Mouse (Mus musculus): ENCODE data around the gene C030005K15Rik. TPM values are rescaled to one million over a fixed set of nuclear protein-coding genes. Genes with fewer than 3 reads are reported as not detected.

Gene C030005K15Rik
- polyA plus RNA-seq, 1 experiment from 2014 or later: not detected

- no peak overlapping the region for H3K4me3 ChIP-seq
- 0 out of 2 replicates have a peak, but pooled peaks have one; percentile 53 for ATAC-seq (replicated peaks)
- no peaks in the 10 kb centered on the region for H3K4me1 ChIP-seq
- H3K4me2 ChIP-seq (replicated peaks): no peak overlapping the region
- no peak overlapping the region for H3K9ac ChIP-seq (replicated peaks)
- H3K9me3 ChIP-seq: no peaks in the 10 kb centered on the region
- WGBS: 51% methylated on average over 1 of the region's 1 CpGs
- H3K27me3 ChIP-seq: no peaks in the 10 kb centered on the region
- H3K36me3 ChIP-seq: no peaks in the 10 kb centered on the region
- H3K27ac ChIP-seq (replicated peaks): no peak overlapping the region
Measured at GRCm38 (mm10) chr10:97704562-97704961, 22.0 kb downstream of the C030005K15Rik start.

- Histone ChIP-seq H3K9me3 (no peaks in the 10 kb centered on the region), H3K36me3 (no peaks in the 10 kb centered on the region), H3K27ac (replicated peaks) (no peak overlapping the region), H3K9ac (replicated peaks) (no peak overlapping the region), H3K4me2 (replicated peaks) (no peak overlapping the region), H3K27me3 (no peaks in the 10 kb centered on the region), H3K4me3 (no peak overlapping the region), H3K4me1 (no peaks in the 10 kb centered on the region)
- ATAC-seq (replicated peaks): no peak
Measured at GRCm38 (mm10) chr10:97702321-97702720, 24.2 kb downstream of the C030005K15Rik start.

GRCm38 (mm10) chr10:97693398-97694135 is 33.0 kb downstream of the C030005K15Rik start:
- no peaks in the 10 kb centered on the region for H3K27me3 ChIP-seq
- H3K27ac ChIP-seq (replicated peaks): no peak overlapping the region
- H3K9me3 ChIP-seq: no peaks in the 10 kb centered on the region
- no peak overlapping the region for H3K4me3 ChIP-seq
- H3K4me1 ChIP-seq: no peaks in the 10 kb centered on the region
- WGBS: 94% methylated on average over 37 of the region's 37 CpGs
- ATAC-seq (replicated peaks): no peak
- H3K9ac ChIP-seq (replicated peaks): no peak overlapping the region
- H3K4me2 ChIP-seq (replicated peaks): no peak overlapping the region
- H3K36me3 ChIP-seq: no peaks in the 10 kb centered on the region

GRCm38 (mm10) chr10:97692913-97693312 is 33.6 kb downstream of the C030005K15Rik start, which contains the start of gene Ccer1:
TSS of gene Ccer1 (plus strand) at chr10:97693059.
- 79% methylated on average over 20 of the region's 20 CpGs for WGBS
- no peaks in the 10 kb centered on the region for H3K9me3 ChIP-seq
- no peaks in the 10 kb centered on the region for H3K36me3 ChIP-seq
- no peak within 1 kb of the TSS for H3K27ac ChIP-seq (replicated peaks)
- H3K4me2 ChIP-seq (replicated peaks): no peak within 1 kb of the TSS
- no peak within 1 kb of the TSS for H3K9ac ChIP-seq (replicated peaks)
- no peaks in the 10 kb centered on the region for H3K4me1 ChIP-seq
- H3K27me3 ChIP-seq: no peaks in the 10 kb centered on the region
- no peak within 1 kb of the TSS for H3K4me3 ChIP-seq
- no peak for ATAC-seq (replicated peaks)

- Histone ChIP-seq H3K4me2 (replicated peaks) (no peak overlapping the region), H3K27me3 (no peaks in the 10 kb centered on the region), H3K36me3 (no peaks in the 10 kb centered on the region), H3K27ac (replicated peaks) (no peak overlapping the region), H3K4me3 (no peak overlapping the region), H3K9me3 (no peaks in the 10 kb centered on the region), H3K4me1 (no peaks in the 10 kb centered on the region), H3K9ac (replicated peaks) (no peak overlapping the region)
- 78% methylated on average over 3 of the region's 3 CpGs for WGBS
- no peak; the same call in 1 of the 2 replicates for ATAC-seq (replicated peaks)
Measured at GRCm38 (mm10) chr10:97689425-97689824, 37.1 kb downstream of the C030005K15Rik start.

GRCm38 (mm10) chr10:97687198-97687597 is 39.4 kb downstream of the C030005K15Rik start:
- H3K9me3 ChIP-seq: no peaks in the 10 kb centered on the region
- no peak overlapping the region for H3K4me3 ChIP-seq
- no peaks in the 10 kb centered on the region for H3K36me3 ChIP-seq
- H3K4me1 ChIP-seq: no peaks in the 10 kb centered on the region
- H3K27me3 ChIP-seq: no peaks in the 10 kb centered on the region
- no peak overlapping the region for H3K9ac ChIP-seq (replicated peaks)
- no peak for ATAC-seq (replicated peaks)
- 91% methylated on average over 1 of the region's 1 CpGs for WGBS
- no peak overlapping the region for H3K4me2 ChIP-seq (replicated peaks)
- no peak overlapping the region for H3K27ac ChIP-seq (replicated peaks)

- no peaks in the 10 kb centered on the region for H3K27me3 ChIP-seq
- no peak for ATAC-seq (replicated peaks)
Measured at GRCm38 (mm10) chr10:97682981-97683380, 43.6 kb downstream of the C030005K15Rik start.

More at GRCm38 (mm10) chr10:97682981-97683380, 43.6 kb downstream of the C030005K15Rik start:
- Histone ChIP-seq H3K4me1 (no peaks in the 10 kb centered on the region), H3K27ac (replicated peaks) (no peak overlapping the region), H3K4me3 (no peak overlapping the region), H3K36me3 (no peaks in the 10 kb centered on the region), H3K9ac (replicated peaks) (no peak overlapping the region), H3K9me3 (no peaks in the 10 kb centered on the region), H3K4me2 (replicated peaks) (no peak overlapping the region)

Other genes with a start within 250 kb of the C030005K15Rik start
- gene Dcn, start 247.1 kb downstream of the C030005K15Rik start, polyA plus RNA-seq (2015; fragmentation: Nextera tagmentation; extraction: Ambion mirVana): 40.5 and 46.2 TPM in 2 replicates
- gene Lum, start 161.6 kb downstream of the C030005K15Rik start, polyA plus RNA-seq (2015; fragmentation: Nextera tagmentation; extraction: Ambion mirVana): 12.7 and 14.8 TPM in 2 replicates
- gene Kera, start 119.9 kb downstream of the C030005K15Rik start, polyA plus RNA-seq (2015; fragmentation: Nextera tagmentation; extraction: Ambion mirVana): not detected in 2 replicates
- 0.31 and 0.83 TPM in 2 replicates for gene Epyc, start 82.7 kb downstream of the C030005K15Rik start, polyA plus RNA-seq (2015; fragmentation: Nextera tagmentation; extraction: Ambion mirVana)
- gene Ccer1, start 33.7 kb downstream of the C030005K15Rik start, polyA plus RNA-seq (2015; fragmentation: Nextera tagmentation; extraction: Ambion mirVana): not detected in 2 replicates